8 mouse cellular contexts compared by ENCODE assay signal in the genomic region with DNA sequence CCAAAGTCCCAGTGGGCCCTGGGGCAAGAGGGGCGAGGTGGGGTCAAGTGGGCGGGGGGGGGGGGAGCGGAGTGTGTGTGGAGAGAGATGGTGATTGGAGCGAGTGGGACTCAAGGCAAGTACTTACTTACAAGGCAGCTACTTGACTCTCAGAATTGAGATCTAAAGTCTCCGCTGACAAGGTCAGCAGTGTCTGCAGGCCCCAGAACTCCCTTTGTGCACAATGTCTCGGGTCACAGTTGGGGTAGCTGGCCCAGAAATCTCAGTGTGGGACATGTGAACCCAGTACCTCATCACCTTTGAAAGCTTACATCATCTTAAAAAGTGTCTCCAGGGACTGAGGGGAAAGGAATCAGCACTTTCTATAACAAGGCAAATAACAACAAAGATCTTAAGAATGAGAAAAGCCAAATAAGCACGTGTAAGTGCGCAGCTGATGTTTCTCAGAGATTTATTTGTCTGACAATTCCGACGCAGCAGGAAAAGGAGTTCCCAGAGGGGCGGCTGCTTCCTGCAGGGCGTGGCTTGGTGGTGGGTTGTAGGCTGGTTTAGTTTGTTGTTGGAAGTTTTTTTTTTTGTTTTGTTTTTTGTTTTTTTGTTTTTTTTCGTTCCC.
DNase-seq lines count a peak whose midpoint lies in the region; ATAC-seq lines count a peak whose summit lies in the region.

No protein-coding gene starts in this region.

- WGBS in heart, embryonic 12.5 days: 11% methylated on average over 13 of the region's 13 CpGs
- 4% methylated on average over 11 of the region's 13 CpGs for WGBS in kidney, embryonic 16.5 days
- 5% methylated on average over 13 of the region's 13 CpGs for WGBS in midbrain, embryonic 10.5 days

- H3K4me3 ChIP-seq in heart, embryonic 12.5 days: peak overlapping the region; percentile 51
- peak overlapping the region; percentile 48 for H3K4me3 ChIP-seq in kidney, embryonic 16.5 days (ENCODE audit: low read length)
- H3K4me3 ChIP-seq in midbrain, embryonic 10.5 days: peak overlapping the region; percentile 46

- no peak overlapping the region for H3K27ac ChIP-seq in heart, embryonic 12.5 days (ENCODE audit: poor library complexity, severe bottlenecking)
- H3K27ac ChIP-seq in kidney, embryonic 16.5 days (ENCODE audit: low read length): peak overlapping the region; percentile 65
- H3K27ac ChIP-seq in midbrain, embryonic 10.5 days (replicated peaks): peak overlapping the region; percentile 46; the same call in 1 of the 2 replicates

- H3K9ac ChIP-seq in heart, embryonic 12.5 days: peak overlapping the region; percentile 77; the same call in 1 of the 2 replicates
- H3K9ac ChIP-seq in kidney, embryonic 16.5 days (replicated peaks; ENCODE audit: low read length): peak overlapping the region; percentile 54

- no peaks in the 10 kb centered on the region for H3K9me3 ChIP-seq in heart, embryonic 12.5 days (replicated peaks)
- no peaks in the 10 kb centered on the region for H3K9me3 ChIP-seq in kidney, embryonic 16.5 days (ENCODE audit: low read length)
- H3K9me3 ChIP-seq in midbrain, embryonic 10.5 days (replicated peaks): no peaks in the 10 kb centered on the region

- peak; percentile 40 to 78 for DNase-seq in adrenal gland, adult (ENCODE audit: inconsistent age in 2 of 2, low spot score in 1 of 2)
- no peak for DNase-seq in adrenal gland, postnatal 4 days (ENCODE audit: low spot score in 2 of 2)
- DNase-seq in midbrain, embryonic 10.5 days (ENCODE audit: low spot score): peak; percentile 34
- DNase-seq in spleen, postnatal 10 days (ENCODE audit: low spot score in 2 of 2): no peak
- no peak for DNase-seq in frontal cortex, postnatal 36 days (ENCODE audit: low spot score in 2 of 2)

- peak overlapping the region; percentile 91 for H3K4me2 ChIP-seq in heart, embryonic 12.5 days
- H3K4me2 ChIP-seq in kidney, embryonic 16.5 days (replicated peaks; ENCODE audit: low read depth, low read length): peak overlapping the region; percentile 83

- ATAC-seq in heart, embryonic 12.5 days (ENCODE audit: insufficient number of reproducible peaks, low FRiP score): no peak
- ATAC-seq in kidney, embryonic 16.5 days (ENCODE audit: low FRiP score, low TSS enrichment): 0 out of 2 replicates have a peak, but pooled peaks have one; percentile 24
- ATAC-seq in cerebellum, adult (ENCODE audit: insufficient number of reproducible peaks, low FRiP score, low TSS enrichment): no peak

- peaks cover 37% of the 10 kb centered on the region for H3K4me1 ChIP-seq in heart, embryonic 12.5 days (replicated peaks)
- H3K4me1 ChIP-seq in kidney, embryonic 16.5 days (ENCODE audit: insufficient read depth, low read length): peaks cover 25% of the 10 kb centered on the region; the same call in 1 of the 2 replicates
- peaks cover 32% of the 10 kb centered on the region for H3K4me1 ChIP-seq in midbrain, embryonic 10.5 days

- H3K27me3 ChIP-seq in heart, embryonic 12.5 days (replicated peaks): no peaks in the 10 kb centered on the region
- H3K27me3 ChIP-seq in kidney, embryonic 16.5 days (ENCODE audit: insufficient read depth, low read length): no peaks in the 10 kb centered on the region
- H3K27me3 ChIP-seq in midbrain, embryonic 10.5 days (ENCODE audit: low read depth, poor library complexity, severe bottlenecking): peaks cover 12% of the 10 kb centered on the region; the same call in 1 of the 2 replicates

- peaks cover 4% of the 10 kb centered on the region; the same call in 1 of the 2 replicates for H3K36me3 ChIP-seq in heart, embryonic 12.5 days
- H3K36me3 ChIP-seq in kidney, embryonic 16.5 days (ENCODE audit: insufficient read depth, low read length): no peaks in the 10 kb centered on the region
- H3K36me3 ChIP-seq in midbrain, embryonic 10.5 days: peaks cover 8% of the 10 kb centered on the region

Comparison
In these comparisons a context has a peak if more than half of its experiments do, and no peak if none do; other contexts are left out.
1. DNase-seq: peak in adrenal gland, adult (2 of 2) and midbrain, embryonic 10.5 days (single experiment); none in adrenal gland, postnatal 4 days (0 of 2), spleen, postnatal 10 days (0 of 2) and frontal cortex, postnatal 36 days (0 of 2).
2. Peak in every context shown above with its lines, with median percentiles within 50 percentile points of each other: H3K4me3 ChIP-seq.